Mouse (Mus musculus) bone marrow, adult 2 months (tissue): Measurements from ENCODE around the gene Tbl1xr1.

Experiments
- CTCF ChIP-seq: fragments of 200-500 bp; IDR thresholded peaks from 2 replicates; pipeline ENCODE4 v1.5.1; 2011; ENCODE audit warnings: low read length, control low read depth; ENCODE audit not compliant: control insufficient read depth, insufficient read depth
- POLR2A ChIP-seq: fragments of 200-500 bp; IDR thresholded peaks from 2 replicates; pipeline ENCODE4 v1.6.1; 2011; ENCODE audit warnings: low read depth, mild to moderate bottlenecking, control low read depth, low read length, borderline replicate concordance; ENCODE audit not compliant: control insufficient read depth

- TF ChIP-seq CTCF (no peak), POLR2A (no peak)
Measured at GRCm38 (mm10) chr3:22091266-22091550, 14.8 kb downstream of the Tbl1xr1 start.
